Mouse (Mus musculus): ENCODE results near the gene Gm27029. TPM values are rescaled to one million over a fixed set of nuclear protein-coding genes. Genes with fewer than 3 reads are reported as not detected.
"Not testable (repeated sequence)": the region's sequence is repeated elsewhere in the genome, so short reads cannot be mapped to it uniquely, and the experiment has no call there.

The Gm27029 gene
- polyA plus RNA-seq (2015; fragmentation: Nextera tagmentation; extraction: Ambion mirVana): 1.5 and 2.2 TPM in 2 replicates

- no peak for DNase-seq (ENCODE audit: low spot score)
Measured at GRCm38 (mm10) chr11:101424105-101424851, at the start of gene Gm27029. Gene Gm27029 (minus strand): TSS chr11:101424796.

- DNase-seq (ENCODE audit: low spot score): no peak
Measured at GRCm38 (mm10) chr11:101474298-101474697, 49.7 kb upstream of the Gm27029 start.

GRCm38 (mm10) chr11:101473686-101474085, 49.1 kb upstream of the Gm27029 start:
- not testable (repeated sequence) for DNase-seq (ENCODE audit: low spot score)

DNA sequence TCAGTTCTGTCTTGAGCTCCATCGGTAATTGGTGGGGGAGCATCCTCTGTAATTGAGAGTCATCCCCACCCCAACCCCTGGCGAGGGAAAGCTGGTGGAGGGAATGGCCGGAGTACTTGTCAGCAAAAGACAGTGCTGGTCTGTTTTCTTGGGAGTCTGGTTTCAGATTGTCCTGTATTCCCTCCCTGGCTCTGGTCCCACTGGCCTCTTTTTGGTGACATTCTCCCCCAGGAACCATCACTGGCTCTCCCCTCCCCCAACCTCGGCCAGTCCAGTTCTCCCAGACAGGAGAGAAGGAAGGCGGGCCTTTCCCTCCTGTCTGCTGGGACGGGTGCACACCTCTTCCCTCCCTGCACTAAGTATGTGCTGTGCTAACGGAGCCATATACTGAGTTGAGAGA, 47.7 kb upstream of the Gm27029 start:
- no peak for DNase-seq (ENCODE audit: low spot score)

DNA sequence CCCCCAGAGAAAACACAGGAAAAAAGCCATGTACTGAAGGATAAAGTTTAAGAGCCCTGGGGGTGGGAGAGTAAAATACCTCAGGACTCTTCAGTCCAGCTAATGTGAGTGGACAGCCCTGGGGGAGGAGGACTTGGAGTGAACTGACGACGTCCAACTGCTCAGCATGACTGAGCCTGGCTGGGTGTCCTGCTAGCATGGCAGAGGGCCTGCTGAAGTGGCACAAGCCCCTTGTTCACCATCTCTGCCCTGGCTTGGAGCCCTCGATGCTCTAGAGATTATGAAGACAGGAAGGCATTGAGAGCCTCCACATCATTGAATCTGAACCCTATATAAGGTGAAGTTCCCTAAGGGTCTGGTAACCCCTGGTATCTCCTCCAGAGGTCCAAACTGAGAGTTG, 47.3 kb upstream of the Gm27029 start:
- no peak for DNase-seq (ENCODE audit: low spot score)

DNA sequence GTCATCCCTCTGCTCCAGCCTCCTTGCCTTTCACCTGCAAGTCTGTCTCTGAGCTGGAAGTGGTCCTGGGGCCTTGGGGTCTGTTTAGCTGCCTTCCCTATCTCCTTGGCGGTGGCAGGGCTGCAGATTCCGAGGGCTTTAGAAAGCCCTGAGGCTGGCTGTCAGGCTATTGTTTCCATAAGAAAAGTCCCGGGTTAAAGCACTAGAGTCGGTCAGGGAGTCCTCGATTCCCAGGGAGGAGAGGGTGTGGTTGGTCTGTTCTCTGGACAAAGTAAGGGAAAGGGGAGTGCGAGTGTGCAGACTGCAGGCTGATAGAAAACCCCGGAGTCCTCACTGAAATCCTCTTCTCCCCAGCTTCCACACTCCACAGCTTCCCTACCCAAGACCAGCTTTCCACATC, 45.6 kb upstream of the Gm27029 start:
- DNase-seq (ENCODE audit: low spot score): no peak

DNA sequence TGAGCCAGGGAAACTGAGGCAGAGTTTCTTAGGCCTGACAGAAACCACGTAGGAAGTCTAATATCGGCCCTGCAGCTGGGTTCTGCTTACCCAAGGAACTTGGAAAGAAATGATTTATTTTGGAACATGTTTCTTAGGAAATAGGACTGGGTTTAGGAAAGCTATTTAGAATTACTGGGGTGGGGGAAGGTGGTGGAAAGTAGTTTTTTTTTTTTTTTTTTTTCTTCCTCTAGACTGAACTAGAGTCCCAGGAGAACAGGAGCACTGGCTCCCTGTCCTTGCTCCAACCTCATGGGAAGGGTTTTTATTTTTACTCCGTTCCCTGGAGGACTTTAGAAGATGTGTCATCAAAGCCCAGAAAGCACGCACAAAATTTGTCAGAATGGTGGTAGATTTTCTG, 44.6 kb upstream of the Gm27029 start:
- no peak for DNase-seq (ENCODE audit: low spot score)

GRCm38 (mm10) chr11:101468731-101469130, 44.1 kb upstream of the Gm27029 start:
- peak; percentile 15 for DNase-seq (ENCODE audit: low spot score)

DNA sequence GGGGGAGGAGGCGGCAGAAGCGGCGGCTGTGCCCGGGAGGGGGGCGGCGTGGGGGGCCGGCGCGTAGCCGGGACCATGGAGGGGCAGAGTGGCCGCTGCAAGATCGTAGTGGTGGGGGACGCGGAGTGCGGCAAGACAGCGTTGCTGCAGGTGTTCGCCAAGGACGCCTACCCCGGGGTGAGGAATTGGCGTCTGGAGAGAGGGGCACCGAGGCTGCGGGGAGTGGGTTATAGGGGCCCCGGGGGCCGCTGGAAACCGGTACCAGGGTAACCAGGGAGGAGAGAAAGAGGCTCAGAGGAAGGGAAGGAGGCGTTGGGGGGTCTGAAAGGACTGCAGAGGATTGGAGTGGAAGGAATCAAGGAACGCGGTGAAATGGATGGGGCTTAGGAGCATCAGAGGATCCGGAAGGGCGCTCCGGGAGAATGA, 43.7 kb upstream of the Gm27029 start:
- no peak for DNase-seq (ENCODE audit: low spot score)

DNA sequence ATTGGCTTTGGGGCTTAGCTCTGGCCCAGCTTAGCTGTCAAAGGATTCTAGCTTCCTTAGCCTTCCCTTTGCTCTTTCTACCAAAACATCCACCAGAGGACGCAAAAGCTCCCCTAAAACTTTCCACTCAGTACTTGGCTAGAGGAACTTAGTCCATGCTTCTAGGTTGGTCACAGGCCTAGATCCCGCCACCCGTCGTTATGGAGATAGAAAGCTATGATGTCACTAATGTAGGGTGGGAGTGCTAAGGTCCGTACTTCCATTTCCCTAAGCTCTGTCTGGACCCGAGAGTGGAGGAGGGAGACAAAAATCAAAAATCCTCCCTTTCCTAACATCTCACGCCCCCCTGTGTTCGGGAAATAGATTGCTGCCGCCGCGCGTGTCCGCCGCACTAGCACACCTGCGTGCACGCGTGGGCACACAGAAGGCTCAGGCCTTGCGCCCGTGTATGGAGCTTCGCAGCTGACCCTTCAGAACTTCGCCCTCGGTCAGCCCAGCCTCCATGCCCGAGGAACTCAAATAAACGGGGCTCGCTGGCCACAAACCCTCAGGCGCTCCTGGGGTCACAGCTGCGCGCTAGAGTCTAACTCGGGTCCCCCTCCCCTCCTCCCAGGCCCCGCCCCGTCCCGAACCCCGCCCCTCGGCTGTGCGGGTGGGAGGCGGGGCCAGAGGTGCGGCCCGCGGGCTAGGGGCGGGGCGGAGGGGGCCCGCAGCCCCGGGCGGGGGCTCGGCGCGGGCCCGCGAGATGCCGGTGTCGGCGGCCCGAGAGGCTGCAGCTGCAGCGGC, 43.1 kb upstream of the Gm27029 start:
- DNase-seq (ENCODE audit: low spot score): peak; percentile 90

DNA sequence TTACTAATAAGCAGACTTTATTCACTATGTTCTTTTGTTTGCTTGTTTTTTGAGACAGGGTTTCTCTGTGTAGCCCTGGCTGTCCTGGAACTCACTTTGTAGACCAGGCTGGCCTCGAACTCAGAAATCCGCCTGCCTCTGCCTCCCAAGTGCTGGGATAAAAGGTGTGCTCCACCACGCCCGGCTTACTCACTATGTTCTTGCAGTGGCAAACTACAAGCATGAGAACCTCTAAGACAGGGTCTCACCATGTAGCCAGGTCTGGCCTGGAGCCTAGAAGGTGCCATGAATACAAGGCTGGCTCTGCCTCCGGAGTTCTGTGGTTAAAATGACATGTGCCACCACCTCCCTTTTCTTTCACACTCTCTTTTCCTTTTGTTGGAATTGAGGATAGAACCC, 42.0 kb upstream of the Gm27029 start:
- DNase-seq (ENCODE audit: low spot score): not testable (repeated sequence)

DNA sequence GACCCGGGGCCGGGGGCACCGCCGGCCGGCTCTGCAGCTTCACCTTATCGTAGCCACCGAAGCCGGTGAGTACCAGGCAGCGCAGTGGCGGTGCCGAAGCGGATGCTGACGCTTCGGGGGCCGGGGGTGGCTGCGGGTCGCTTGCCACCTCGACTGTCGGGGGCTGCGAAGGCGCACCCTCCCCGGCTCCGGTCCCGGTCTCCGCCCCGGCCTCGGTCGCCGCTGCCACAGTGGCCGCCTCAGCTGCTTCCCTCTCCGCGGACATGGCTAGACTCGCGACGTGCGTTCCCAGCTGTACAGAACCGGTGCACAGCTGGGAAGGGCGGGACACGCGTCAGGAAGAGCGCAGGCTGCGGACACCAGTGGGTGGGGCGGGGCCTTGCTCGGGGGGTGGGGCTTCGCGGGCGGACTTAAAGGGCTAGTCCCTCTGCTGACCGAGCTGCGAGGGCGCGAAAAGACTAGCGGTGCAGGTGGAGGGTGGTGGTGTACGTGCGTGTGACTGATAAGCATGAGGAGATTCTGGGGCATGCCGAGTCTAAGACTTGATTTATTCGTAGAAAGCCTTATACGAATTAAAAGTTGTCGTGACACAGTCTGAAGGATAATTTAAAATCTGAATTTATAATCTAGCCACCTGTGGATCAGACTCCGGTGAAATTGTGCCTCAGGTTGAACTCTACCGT, 41.4 kb upstream of the Gm27029 start, which contains the start of gene Vat1:
Gene Vat1, minus strand, starts transcription at position 362 of the 683 bp plus-strand sequence.
- DNase-seq (ENCODE audit: low spot score): peak; percentile 69

- DNase-seq (ENCODE audit: low spot score): peak; percentile 59
Measured at GRCm38 (mm10) chr11:101465101-101465868, 40.7 kb upstream of the Gm27029 start.

DNA sequence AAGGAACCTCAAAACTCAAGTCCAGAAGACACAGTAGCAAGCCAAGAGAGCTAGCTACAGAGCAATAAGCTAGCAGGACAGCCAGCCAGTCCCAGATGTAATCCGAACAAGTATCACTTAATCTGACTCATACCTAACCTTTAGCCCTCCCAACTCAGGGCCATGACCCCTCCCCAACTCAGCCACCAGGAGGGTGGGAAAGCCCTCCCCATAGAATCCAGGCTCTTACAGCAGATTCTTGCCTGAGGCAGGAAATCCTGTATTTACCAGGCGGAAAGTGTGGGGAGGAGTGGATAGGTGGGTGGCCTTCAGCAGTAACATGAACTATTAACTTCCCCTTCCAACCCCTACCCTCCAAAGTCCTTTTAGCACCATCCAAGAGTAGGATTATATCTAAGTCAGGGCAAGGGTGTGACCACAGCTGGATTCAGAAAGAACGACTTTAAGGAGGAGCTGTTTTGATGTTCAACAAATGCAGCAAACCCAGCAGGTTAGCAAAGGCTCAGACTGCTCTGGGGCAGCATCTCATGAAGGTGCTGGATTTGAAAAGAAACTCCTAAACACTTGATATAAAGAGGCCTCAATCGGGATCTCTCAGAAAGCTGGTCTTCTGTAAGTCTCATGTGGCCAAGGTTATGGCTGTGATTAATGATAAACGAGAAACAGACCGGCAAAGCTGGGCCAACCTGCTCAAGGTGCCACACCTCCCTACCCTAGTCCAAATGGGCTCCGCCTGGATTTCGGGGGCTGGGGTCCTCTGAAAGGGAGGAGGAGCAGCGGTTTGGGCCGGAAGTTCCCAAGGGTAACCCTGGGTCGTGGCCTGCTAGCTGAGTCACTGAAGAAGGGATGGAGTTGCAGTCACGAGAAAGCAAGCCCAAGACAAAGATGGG, 39.9 kb upstream of the Gm27029 start, which contains the start of gene Rnd2:
Gene Rnd2, plus strand, starts transcription at position 789 of the 890 bp plus-strand sequence.
- DNase-seq (ENCODE audit: low spot score): peak; percentile 38

GRCm38 (mm10) chr11:101462583-101463440, 38.2 kb upstream of the Gm27029 start:
- DNase-seq (ENCODE audit: low spot score): no peak

- no peak for DNase-seq (ENCODE audit: low spot score)
Measured at GRCm38 (mm10) chr11:101462141-101462540, 37.5 kb upstream of the Gm27029 start.

- no peak for DNase-seq (ENCODE audit: low spot score)
Measured at GRCm38 (mm10) chr11:101460321-101460720, 35.7 kb upstream of the Gm27029 start.

DNA sequence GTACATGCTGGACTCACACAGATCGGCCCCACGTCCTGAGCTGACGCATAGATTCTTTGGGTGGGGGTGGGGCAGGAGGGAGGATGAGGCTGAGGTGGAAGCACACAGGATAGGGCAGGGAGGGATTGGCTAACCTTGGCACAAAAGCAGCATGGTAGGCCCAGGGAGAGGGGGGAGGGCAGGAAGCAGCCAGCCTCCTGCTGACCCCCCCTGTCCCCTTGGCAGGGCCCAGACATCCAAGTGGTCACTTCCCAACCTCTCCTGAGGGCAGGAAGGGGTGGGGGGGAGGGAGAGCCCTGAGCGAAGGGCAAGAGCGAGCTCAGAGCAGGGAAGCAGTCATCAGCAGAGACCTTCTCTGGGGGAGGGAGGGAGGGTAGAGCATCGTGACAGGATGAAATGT, 35.1 kb upstream of the Gm27029 start:
- DNase-seq (ENCODE audit: low spot score): no peak

- no peak for DNase-seq (ENCODE audit: low spot score)
Measured at GRCm38 (mm10) chr11:101458217-101458616, 33.6 kb upstream of the Gm27029 start.

Measured in thymus, postnatal 0 days (tissue).